Mouse (Mus musculus): Measurements from ENCODE around the gene Hyal1. TPM values are rescaled to one million over a fixed set of nuclear protein-coding genes. Genes with fewer than 3 reads are reported as not detected.

Hyal1 gene
- polyA plus RNA-seq, 1 experiment = 3.3 TPM

DNA sequence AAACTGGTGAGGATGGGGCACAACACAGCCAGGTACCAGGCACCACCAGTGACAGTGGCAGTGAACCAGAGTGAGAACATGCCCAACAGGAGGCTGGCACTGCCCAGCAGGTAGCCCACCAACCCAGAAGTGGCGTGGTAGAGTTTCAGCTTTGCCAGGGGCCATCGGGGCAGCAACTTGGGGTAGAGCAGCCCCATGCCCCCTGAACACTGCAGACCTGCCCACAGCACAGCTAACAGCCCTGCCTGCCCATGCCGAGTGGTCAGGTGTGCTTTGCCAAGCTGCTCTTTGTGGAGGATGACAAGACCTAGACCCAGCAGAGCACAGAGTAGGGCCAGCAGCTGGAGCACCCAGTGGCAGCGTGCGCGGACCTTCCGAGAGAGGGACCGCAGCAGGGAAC, 36.8 kb upstream of the Hyal1 start:
- H3K4me3 ChIP-seq = no peak overlapping the region
- peaks cover 10% of the 10 kb centered on the region for H3K36me3 ChIP-seq (ENCODE audit: control insufficient read depth, insufficient read depth)
- H3K4me2 ChIP-seq (ENCODE audit: low read depth) = no peak overlapping the region
- H3K79me2 ChIP-seq (ENCODE audit: control insufficient read depth, insufficient read depth) = peaks cover 26% of the 10 kb centered on the region
- TF ChIP-seq POLR2A (IDR thresholded peaks at IDR 0.05; ENCODE audit: insufficient read length, low read depth) (peak; percentile 24), POLR2AphosphoS2 (IDR thresholded peaks at IDR 0.05; ENCODE audit: insufficient read length, low read depth) (peak; percentile 70), MYOG (IDR thresholded peaks at IDR 0.05; ENCODE audit: control insufficient read depth in 1 of 3, insufficient read depth in 1 of 3, insufficient read length in 2 of 3, low read depth in 2 of 3) (no peak)
- no peak overlapping the region for H3ac ChIP-seq (ENCODE audit: control insufficient read depth, insufficient read length)
- no peaks in the 10 kb centered on the region for H3K27me3 ChIP-seq (ENCODE audit: control insufficient read depth, insufficient read depth, insufficient read length)

GRCm38 (mm10) chr9:107540420-107540819, 36.3 kb upstream of the Hyal1 start:
- Histone ChIP-seq H3K27me3 (ENCODE audit: control insufficient read depth, insufficient read depth, insufficient read length) (no peaks in the 10 kb centered on the region), H3K4me2 (ENCODE audit: low read depth) (no peak overlapping the region), H3K4me3 (no peak overlapping the region), H3ac (ENCODE audit: control insufficient read depth, insufficient read length) (no peak overlapping the region), H3K36me3 (ENCODE audit: control insufficient read depth, insufficient read depth) (peaks cover 10% of the 10 kb centered on the region), H3K79me2 (ENCODE audit: control insufficient read depth, insufficient read depth) (peaks cover 21% of the 10 kb centered on the region)
- TF ChIP-seq POLR2A (IDR thresholded peaks at IDR 0.05; ENCODE audit: insufficient read length, low read depth) (no peak), REST (IDR thresholded peaks at IDR 0.05; ENCODE audit: insufficient read depth, insufficient read length) (no peak), E2F4 (IDR thresholded peaks at IDR 0.05; ENCODE audit: insufficient read depth) (no peak), CEBPB (IDR thresholded peaks at IDR 0.05; ENCODE audit: insufficient read depth, poor library complexity, severe bottlenecking) (no peak), SRF (IDR thresholded peaks at IDR 0.05; ENCODE audit: control insufficient read depth, insufficient read length, low read depth) (no peak), TCF3 (IDR thresholded peaks at IDR 0.05; ENCODE audit: insufficient read length, low read depth) (no peak), POLR2AphosphoS2 (IDR thresholded peaks at IDR 0.05; ENCODE audit: insufficient read length, low read depth) (no peak), MAX (IDR thresholded peaks at IDR 0.05; ENCODE audit: low read depth) (no peak), MYOD1 (IDR thresholded peaks at IDR 0.05; ENCODE audit: control insufficient read depth in 1 of 3, insufficient read length in 2 of 3, low read depth in 2 of 3) (no peak), MYOG (IDR thresholded peaks at IDR 0.05; ENCODE audit: control insufficient read depth in 1 of 3, insufficient read depth in 1 of 3, insufficient read length in 2 of 3, low read depth in 2 of 3) (no peak), TCF12 (IDR thresholded peaks at IDR 0.05; ENCODE audit: insufficient read depth, poor library complexity, severe bottlenecking) (no peak), USF1 (IDR thresholded peaks at IDR 0.05; ENCODE audit: low read depth) (no peak)

DNA sequence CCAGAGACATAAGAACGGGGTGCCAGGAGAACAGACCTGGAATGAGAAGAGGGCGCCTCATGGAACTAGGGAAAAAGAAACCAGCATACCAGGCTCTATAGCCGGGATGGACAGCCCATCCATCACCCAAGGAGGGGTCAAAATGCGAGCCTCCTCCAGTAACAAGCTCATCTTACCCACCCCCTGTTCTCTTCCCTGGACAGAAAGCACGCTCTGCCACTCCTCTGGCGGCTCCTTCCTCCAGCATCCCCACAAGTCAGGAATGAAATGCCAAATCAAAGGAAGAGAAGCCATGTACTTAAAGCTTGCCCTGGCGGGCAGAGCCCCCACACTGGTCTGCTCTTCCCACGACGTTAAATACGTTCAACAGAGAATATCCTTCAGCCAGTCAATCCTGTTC, 35.7 kb upstream of the Hyal1 start:
- H3K79me2 ChIP-seq (ENCODE audit: control insufficient read depth, insufficient read depth) = peaks cover 15% of the 10 kb centered on the region
- no peak overlapping the region for H3ac ChIP-seq (ENCODE audit: control insufficient read depth, insufficient read length)
- H3K4me2 ChIP-seq (ENCODE audit: low read depth) = peak overlapping the region; percentile 97
- no peaks in the 10 kb centered on the region for H3K27me3 ChIP-seq (ENCODE audit: control insufficient read depth, insufficient read depth, insufficient read length)
- no peak for TF ChIP-seq TCF3 (IDR thresholded peaks at IDR 0.05; ENCODE audit: insufficient read length, low read depth)
- no peak for TF ChIP-seq E2F4 (IDR thresholded peaks at IDR 0.05; ENCODE audit: insufficient read depth)
- no peak for TF ChIP-seq USF1 (IDR thresholded peaks at IDR 0.05; ENCODE audit: low read depth)
- no peak for TF ChIP-seq SRF (IDR thresholded peaks at IDR 0.05; ENCODE audit: control insufficient read depth, insufficient read length, low read depth)
- no peak for TF ChIP-seq MYOD1 (IDR thresholded peaks at IDR 0.05; ENCODE audit: control insufficient read depth in 1 of 3, insufficient read length in 2 of 3, low read depth in 2 of 3)
- no peak for TF ChIP-seq MAX (IDR thresholded peaks at IDR 0.05; ENCODE audit: low read depth)
- TF ChIP-seq MYOG (IDR thresholded peaks at IDR 0.05; ENCODE audit: control insufficient read depth in 1 of 3, insufficient read depth in 1 of 3, insufficient read length in 2 of 3, low read depth in 2 of 3) = no peak
- H3K36me3 ChIP-seq (ENCODE audit: control insufficient read depth, insufficient read depth) = peaks cover 10% of the 10 kb centered on the region
- peak overlapping the region; percentile 76 for H3K4me3 ChIP-seq

DNA sequence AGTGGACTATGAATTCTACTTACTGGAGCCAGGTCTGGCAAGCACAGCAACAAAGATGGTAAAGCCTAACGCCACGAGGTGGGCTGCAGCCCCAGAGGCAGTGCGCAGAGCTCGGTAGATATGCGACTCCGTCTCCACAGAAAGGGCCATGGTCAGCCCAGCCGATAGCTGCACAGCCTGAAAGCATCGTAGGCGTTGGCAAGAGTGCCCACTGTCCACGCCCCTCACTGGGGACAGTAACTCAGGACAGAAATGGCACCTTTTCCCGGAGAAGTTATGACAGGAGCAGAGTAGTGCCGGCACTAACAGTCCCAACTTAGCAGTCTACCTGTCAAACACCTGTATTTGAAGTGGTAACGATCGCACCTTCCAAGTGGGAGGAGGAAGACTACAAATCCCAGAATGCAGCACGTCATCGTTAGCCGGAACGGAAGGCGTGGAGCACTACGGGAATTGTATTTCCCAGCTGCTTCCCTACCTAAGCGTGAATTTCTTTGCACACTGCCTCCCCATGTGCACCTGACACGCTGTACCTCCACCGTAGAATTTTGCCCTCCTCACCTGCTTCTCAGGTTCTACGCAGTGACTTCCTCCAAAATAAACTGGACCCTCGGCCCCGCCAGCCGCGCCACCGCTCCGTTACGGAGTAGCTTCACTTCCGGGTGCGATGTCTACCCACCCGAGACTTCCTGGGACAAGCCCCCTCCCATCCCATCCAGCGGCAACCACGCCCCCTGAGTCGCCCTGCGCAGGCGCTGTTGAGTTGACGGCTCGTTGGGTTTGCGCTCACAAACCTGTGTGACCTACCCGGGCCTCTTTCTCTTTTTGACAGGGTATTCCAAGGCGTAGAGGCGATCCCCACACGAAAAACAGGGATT, 35.0 kb upstream of the Hyal1 start, which contains the start of the genes Cyb561d2 and Nprl2:
TSS of gene Cyb561d2 (minus strand) at position 720 of the 878 bp plus-strand sequence.
TSS of gene Nprl2 (plus strand) at position 753 of the 878 bp plus-strand sequence.
- Histone ChIP-seq H3K4me3 (peak within 1 kb of the TSS; percentile 76), H3K4me2 (ENCODE audit: low read depth) (peak within 1 kb of the TSS; percentile 97), H3K36me3 (ENCODE audit: control insufficient read depth, insufficient read depth) (peaks cover 10% of the 10 kb centered on the region), H3K27me3 (ENCODE audit: control insufficient read depth, insufficient read depth, insufficient read length) (no peaks in the 10 kb centered on the region), H3K79me2 (ENCODE audit: control insufficient read depth, insufficient read depth) (peaks cover 12% of the 10 kb centered on the region), H3ac (ENCODE audit: control insufficient read depth, insufficient read length) (peak within 1 kb of the TSS; percentile 24)
- TF ChIP-seq USF1 (IDR thresholded peaks at IDR 0.05; ENCODE audit: low read depth) = no peak
- no peak for TF ChIP-seq REST (IDR thresholded peaks at IDR 0.05; ENCODE audit: insufficient read depth, insufficient read length)
- no peak for TF ChIP-seq MYOD1 (IDR thresholded peaks at IDR 0.05; ENCODE audit: control insufficient read depth in 1 of 3, insufficient read length in 2 of 3, low read depth in 2 of 3)
- TF ChIP-seq MYOG (IDR thresholded peaks at IDR 0.05; ENCODE audit: control insufficient read depth in 1 of 3, insufficient read depth in 1 of 3, insufficient read length in 2 of 3, low read depth in 2 of 3) = no peak
- no peak for TF ChIP-seq E2F4 (IDR thresholded peaks at IDR 0.05; ENCODE audit: insufficient read depth)
- peak; percentile 20 for TF ChIP-seq POLR2AphosphoS2 (IDR thresholded peaks at IDR 0.05; ENCODE audit: insufficient read length, low read depth)

DNA sequence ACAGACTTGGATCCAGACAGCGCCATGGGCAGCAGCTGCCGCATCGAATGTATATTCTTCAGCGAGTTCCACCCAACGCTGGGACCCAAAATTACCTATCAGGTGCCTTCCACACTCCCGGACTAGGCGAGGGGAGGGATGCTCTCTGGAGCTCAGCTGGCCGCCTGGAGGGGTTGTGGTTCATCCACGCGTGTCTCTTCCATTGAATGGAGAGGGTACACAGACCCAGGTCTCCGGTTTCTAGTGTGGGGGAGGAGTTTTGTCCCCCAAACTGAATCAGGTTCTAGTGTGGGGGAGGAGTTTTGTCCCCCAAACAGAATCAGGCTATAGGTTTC, 34.4 kb upstream of the Hyal1 start:
- H3K4me2 ChIP-seq (ENCODE audit: low read depth) = peak overlapping the region; percentile 97
- peaks cover 10% of the 10 kb centered on the region for H3K36me3 ChIP-seq (ENCODE audit: control insufficient read depth, insufficient read depth)
- peak overlapping the region; percentile 24 for H3ac ChIP-seq (ENCODE audit: control insufficient read depth, insufficient read length)
- TF ChIP-seq POLR2A (IDR thresholded peaks at IDR 0.05; ENCODE audit: insufficient read length, low read depth) = no peak
- TF ChIP-seq MYOD1 (IDR thresholded peaks at IDR 0.05; ENCODE audit: control insufficient read depth in 1 of 3, insufficient read length in 2 of 3, low read depth in 2 of 3) = no peak
- no peak for TF ChIP-seq CEBPB (IDR thresholded peaks at IDR 0.05; ENCODE audit: insufficient read depth, poor library complexity, severe bottlenecking)
- no peak for TF ChIP-seq E2F4 (IDR thresholded peaks at IDR 0.05; ENCODE audit: insufficient read depth)
- no peak for TF ChIP-seq MYOG (IDR thresholded peaks at IDR 0.05; ENCODE audit: control insufficient read depth in 1 of 3, insufficient read depth in 1 of 3, insufficient read length in 2 of 3, low read depth in 2 of 3)
- no peak for TF ChIP-seq TCF3 (IDR thresholded peaks at IDR 0.05; ENCODE audit: insufficient read length, low read depth)
- no peak for TF ChIP-seq TCF12 (IDR thresholded peaks at IDR 0.05; ENCODE audit: insufficient read depth, poor library complexity, severe bottlenecking)
- TF ChIP-seq MAX (IDR thresholded peaks at IDR 0.05; ENCODE audit: low read depth) = no peak
- H3K4me3 ChIP-seq = peak overlapping the region; percentile 76
- H3K27me3 ChIP-seq (ENCODE audit: control insufficient read depth, insufficient read depth, insufficient read length) = no peaks in the 10 kb centered on the region
- H3K79me2 ChIP-seq (ENCODE audit: control insufficient read depth, insufficient read depth) = peaks cover 9% of the 10 kb centered on the region
